Mouse (Mus musculus): Measurements from ENCODE around the gene Bpi.

DNA sequence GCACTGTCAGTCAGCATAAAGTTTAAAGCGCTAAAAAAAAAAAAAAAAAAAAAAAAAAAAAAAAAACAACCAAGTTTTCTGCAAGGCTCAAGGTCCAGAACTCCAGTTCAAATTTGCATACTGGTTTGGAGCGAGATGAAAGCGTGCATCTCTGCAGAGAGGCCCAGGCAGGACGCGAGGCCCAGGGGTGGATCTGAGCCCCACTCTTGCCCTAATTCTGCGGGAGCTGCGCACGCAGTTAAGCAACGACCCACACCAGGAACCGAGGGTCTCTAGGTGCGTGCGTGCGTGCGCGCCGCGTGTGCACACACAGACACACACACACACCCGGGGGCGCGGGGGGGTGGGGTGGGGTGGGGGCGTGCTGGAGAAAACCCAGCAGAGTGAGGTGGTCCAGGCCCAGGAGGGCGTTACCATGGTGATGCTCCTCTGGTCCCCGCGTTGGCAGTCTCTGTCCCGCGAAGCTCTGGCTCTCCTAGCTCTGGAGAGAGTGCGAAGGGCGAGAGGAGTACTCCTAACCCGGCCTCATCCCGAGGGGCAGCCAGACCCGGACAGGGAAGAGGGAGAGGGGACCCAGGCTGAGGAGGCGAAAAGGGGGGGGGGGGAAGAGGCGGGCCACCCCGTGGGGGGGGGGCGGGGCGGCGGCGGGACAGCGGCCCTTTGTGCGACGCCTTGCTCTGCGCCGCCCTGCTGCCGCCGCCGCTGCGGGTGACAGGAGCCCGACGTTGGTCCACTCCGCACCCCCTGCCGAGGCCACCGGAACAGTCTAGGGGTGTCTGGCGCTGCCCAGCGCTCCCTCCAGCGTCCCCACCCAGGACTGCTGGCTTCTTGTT lies 29.0 kb upstream of the Bpi start, which contains the start of gene D630003M21Rik:
- TF ChIP-seq GATA1 (IDR thresholded peaks at IDR 0.05; ENCODE audit: borderline replicate concordance, low read length) (no peak), FLI1 (IDR thresholded peaks at IDR 0.05; ENCODE audit: low read length) (no peak)
